Mouse (Mus musculus): ENCODE measurements around the gene 6030452D12Rik.

DNA sequence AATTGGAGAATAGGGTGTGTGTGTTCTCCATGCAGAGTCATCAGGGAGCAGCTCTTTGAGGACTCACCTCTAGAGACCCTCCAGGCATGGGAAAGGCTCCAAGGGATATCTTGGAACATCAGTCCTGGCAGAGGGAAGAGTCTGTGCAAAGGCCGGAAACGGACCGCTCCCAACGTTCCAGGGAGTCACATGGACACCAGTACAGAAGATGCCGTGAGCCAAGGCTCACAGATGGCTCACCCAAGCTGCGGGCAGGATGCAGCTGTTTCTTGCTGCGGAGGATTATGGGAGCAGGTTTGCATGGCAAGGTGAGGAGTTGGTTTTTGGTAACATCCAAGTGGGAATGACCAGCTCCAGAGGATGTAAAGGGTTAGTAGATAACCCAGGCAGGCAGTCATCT is 3.9 kb downstream of the 6030452D12Rik start:
- TF ChIP-seq EP300 (IDR thresholded peaks at IDR 0.05; ENCODE audit: low read depth), result no peak
- no peak for TF ChIP-seq CTCF (IDR thresholded peaks at IDR 0.05; ENCODE audit: low read depth)
